Mouse (Mus musculus): ENCODE data around the gene Fam19a2.

The Fam19a2 gene

DNA sequence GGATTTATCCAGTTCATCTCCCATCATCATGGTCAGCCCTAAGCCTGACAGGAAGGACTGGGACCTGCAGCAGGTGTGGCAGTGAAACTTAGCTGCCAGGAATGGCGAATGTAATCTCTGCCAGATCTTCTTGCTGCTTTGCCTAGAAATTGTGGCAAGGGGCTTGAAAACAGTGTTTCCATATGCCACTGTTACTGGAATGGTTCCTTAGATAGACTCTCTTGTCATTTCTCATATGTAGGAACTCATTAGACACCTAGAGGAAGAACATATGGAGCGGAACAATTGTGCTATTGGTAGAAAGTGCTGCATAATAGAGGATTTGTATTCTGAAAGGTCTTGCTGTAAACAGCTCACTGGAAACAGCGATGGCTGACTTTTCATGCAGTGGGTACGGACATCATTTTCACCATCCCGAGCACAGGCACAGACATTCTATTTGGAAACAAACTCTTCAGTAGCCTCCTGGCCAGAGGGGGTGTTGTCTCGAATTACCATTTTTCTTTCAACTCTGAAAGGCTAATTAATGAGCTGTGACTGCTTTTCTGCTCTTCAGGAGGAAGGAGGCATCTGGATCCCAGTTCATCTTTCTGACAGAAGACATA lies 488.0 kb downstream of the Fam19a2 start:
- no peak for DNase-seq

DNA sequence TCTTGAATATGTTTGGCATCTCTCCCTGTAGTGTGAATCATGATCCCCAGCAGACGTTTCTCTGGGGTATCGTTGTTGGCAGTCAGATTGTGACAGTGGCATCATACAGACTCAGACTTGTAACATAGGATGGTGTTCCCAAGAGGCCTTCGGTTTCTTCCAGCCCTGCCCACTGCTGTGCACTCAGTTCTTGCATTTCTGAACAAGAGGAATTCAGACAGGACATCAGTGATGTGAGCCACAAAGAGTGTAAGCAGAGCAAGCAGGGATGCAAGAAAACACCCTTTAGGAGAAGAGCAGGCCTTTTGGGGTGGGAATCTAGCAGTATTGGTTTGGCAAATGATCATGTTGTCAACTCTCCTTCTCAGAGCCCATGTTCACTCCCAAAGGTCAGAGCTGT lies 489.0 kb downstream of the Fam19a2 start:
- no peak for DNase-seq

- DNase-seq: no peak
Measured at GRCm38 (mm10) chr10:123753996-123754395, 490.2 kb downstream of the Fam19a2 start.

GRCm38 (mm10) chr10:123789374-123789773 lies 525.6 kb downstream of the Fam19a2 start:
- DNase-seq: no peak
